Mouse (Mus musculus): ENCODE measurements around the gene Hhat. TPM values are rescaled to one million over a fixed set of nuclear protein-coding genes. Genes with fewer than 3 reads are reported as not detected.

Gene Hhat
- polyA plus RNA-seq, 1 experiment: 3.4 TPM

DNA sequence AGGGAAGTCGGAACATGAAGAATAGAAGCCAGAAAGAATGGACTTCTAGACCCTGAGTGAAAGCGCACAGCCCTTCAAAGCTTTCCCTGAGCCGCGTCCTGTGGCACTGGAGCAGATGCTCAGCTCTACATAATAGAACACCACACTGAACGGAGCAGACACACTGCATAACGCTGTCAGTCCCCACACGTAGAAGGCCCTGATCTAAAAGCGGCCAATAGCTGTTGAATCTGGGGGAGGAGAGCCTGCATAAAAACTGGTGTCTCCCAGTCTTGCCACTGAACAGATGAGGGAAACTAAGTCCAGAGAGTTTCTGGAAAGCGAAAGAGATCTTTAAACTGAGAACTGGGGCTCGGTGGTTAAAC lies 911 bp downstream of the Hhat start:
- TF ChIP-seq CTCF (IDR thresholded peaks at IDR 0.05; ENCODE audit: extremely low read depth, insufficient read depth, insufficient read length, insufficient replicate concordance): no peak
- no peak for TF ChIP-seq POLR2A (IDR thresholded peaks at IDR 0.05; ENCODE audit: low read depth, low read length)
- DNase-seq (ENCODE audit: low read depth in 1 of 2, low spot score in 2 of 2): no peak
- peak overlapping the region; percentile 83 for H3K27ac ChIP-seq (ENCODE audit: insufficient read depth, low read length)
- H3K36me3 ChIP-seq (ENCODE audit: control insufficient read depth, insufficient read depth, low read length): no peaks in the 10 kb centered on the region
- WGBS: 19% methylated on average over 10 of the region's 10 CpGs
- no peaks in the 10 kb centered on the region for H3K27me3 ChIP-seq (ENCODE audit: control insufficient read depth, insufficient read depth, low read length)
- H3K4me1 ChIP-seq (ENCODE audit: control insufficient read depth, insufficient read depth, insufficient read length): peaks cover 8% of the 10 kb centered on the region; the same call in 1 of the 2 replicates
- H3K4me3 ChIP-seq (ENCODE audit: extremely low read depth, insufficient read depth, insufficient read length): peak overlapping the region; percentile 71

DNA sequence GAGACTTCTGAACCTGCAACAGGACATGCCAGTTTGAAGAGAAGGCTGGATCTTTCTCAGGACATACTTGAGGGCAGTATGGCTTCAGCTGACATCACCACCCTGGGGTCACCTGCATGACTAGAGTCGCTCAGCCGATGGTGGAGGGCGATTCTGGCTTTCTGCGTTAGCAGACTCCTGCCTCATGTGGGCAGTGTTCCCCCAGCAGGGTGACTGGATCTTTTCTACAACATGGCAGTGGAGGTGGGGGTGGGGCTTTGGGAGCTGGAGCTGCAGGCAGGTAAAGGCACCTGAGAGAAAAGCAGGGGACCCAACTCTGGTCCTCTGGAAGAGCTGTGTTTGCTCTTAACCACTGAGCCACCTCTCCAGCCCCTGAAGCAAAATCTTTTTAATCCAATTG lies 5.5 kb downstream of the Hhat start:
- no peaks in the 10 kb centered on the region for H3K36me3 ChIP-seq (ENCODE audit: control insufficient read depth, insufficient read depth, low read length)
- DNase-seq (ENCODE audit: low read depth in 1 of 2, low spot score in 2 of 2): no peak
- 61% methylated on average over 4 of the region's 4 CpGs for WGBS
- peaks cover 20% of the 10 kb centered on the region; the same call in 1 of the 2 replicates for H3K4me1 ChIP-seq (ENCODE audit: control insufficient read depth, insufficient read depth, insufficient read length)
- TF ChIP-seq CTCF (IDR thresholded peaks at IDR 0.05; ENCODE audit: extremely low read depth, insufficient read depth, insufficient read length, insufficient replicate concordance): no peak
- no peak for TF ChIP-seq POLR2A (IDR thresholded peaks at IDR 0.05; ENCODE audit: low read depth, low read length)
- H3K27me3 ChIP-seq (ENCODE audit: control insufficient read depth, insufficient read depth, low read length): no peaks in the 10 kb centered on the region
- no peak overlapping the region for H3K4me3 ChIP-seq (ENCODE audit: extremely low read depth, insufficient read depth, insufficient read length)
- H3K27ac ChIP-seq (ENCODE audit: insufficient read depth, low read length): no peak overlapping the region

DNA sequence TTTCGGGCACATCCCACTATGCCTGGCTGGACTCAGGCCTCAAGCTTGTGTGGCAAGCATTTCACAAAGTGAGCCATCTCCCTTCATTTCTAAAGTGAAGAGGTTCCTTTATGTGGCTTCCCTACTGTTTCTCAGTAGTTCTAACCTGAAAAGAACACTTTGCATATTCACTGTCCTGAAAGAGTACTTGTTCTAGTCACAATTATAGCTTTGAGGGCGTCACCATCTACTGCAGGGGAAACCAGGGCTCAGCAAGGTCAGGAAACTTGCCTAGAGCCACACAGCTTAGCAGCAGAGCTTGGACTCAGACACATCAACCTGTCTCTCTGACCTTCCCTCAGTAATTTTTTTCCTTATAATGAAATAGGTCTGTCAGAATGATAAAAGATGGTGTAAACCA lies 6.5 kb downstream of the Hhat start:
- Histone ChIP-seq H3K36me3 (ENCODE audit: control insufficient read depth, insufficient read depth, low read length) (no peaks in the 10 kb centered on the region), H3K4me3 (ENCODE audit: extremely low read depth, insufficient read depth, insufficient read length) (no peak overlapping the region), H3K4me1 (ENCODE audit: control insufficient read depth, insufficient read depth, insufficient read length) (peaks cover 20% of the 10 kb centered on the region; the same call in 1 of the 2 replicates), H3K27me3 (ENCODE audit: control insufficient read depth, insufficient read depth, low read length) (no peaks in the 10 kb centered on the region), H3K27ac (ENCODE audit: insufficient read depth, low read length) (peak overlapping the region; percentile 60)
- peak in 1 of 2 experiments; percentile 41 for DNase-seq (ENCODE audit: low read depth in 1 of 2, low spot score in 2 of 2)
- 61% methylated on average over 2 of the region's 2 CpGs for WGBS
- TF ChIP-seq CTCF (IDR thresholded peaks at IDR 0.05; ENCODE audit: extremely low read depth, insufficient read depth, insufficient read length, insufficient replicate concordance): no peak
- TF ChIP-seq POLR2A (IDR thresholded peaks at IDR 0.05; ENCODE audit: low read depth, low read length): no peak; the same call in 1 of the 2 replicates

DNA sequence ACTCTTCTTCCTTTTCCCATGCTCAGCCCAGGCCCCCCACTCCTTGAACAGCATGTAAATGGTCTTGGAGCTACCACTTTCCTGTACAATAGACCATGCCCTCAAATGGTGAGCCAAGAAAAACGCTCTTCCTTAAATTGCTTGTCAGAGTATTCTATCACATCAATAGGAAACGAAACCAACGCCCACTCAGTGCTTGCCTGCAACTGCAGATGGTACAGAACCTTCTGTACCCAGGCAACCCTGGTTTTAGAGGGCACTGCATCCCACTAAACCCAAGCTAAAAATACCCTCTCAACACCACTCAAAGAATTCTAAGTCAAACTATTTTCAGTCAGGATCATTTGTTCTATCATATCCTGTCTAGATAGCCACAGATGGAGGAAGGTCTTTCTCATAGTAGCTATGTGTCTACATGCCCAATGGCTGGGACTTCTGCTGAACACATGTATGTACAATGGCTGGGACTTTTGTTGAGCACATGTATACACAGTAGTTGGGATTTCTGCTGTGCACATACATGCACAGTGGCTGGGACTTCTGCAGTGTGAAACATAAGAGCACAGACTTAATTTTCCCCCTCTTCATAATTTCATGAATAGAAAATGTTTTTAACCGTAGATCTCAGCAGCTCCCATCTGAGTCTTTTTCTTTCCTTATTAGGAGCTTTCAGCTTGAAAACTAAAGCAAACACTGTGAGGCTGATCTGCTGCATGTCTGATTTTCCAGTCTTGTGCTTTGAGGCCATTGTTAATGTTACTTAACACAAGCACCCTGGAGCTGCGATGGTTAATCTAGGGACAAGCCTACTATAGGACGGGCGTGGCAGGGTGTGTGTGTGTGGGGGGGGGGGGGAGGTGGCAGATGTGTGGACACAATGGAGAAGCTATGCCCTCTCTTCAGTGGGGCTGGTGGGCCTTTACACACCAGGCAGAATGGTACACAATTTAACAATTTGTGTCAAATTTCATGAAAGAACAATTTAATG lies 7.8 kb downstream of the Hhat start:
- Histone ChIP-seq H3K4me3 (ENCODE audit: extremely low read depth, insufficient read depth, insufficient read length) (peak overlapping the region; percentile 16; the same call in 1 of the 2 replicates), H3K27ac (ENCODE audit: insufficient read depth, low read length) (peak overlapping the region; percentile 85), H3K36me3 (ENCODE audit: control insufficient read depth, insufficient read depth, low read length) (no peaks in the 10 kb centered on the region), H3K27me3 (ENCODE audit: control insufficient read depth, insufficient read depth, low read length) (no peaks in the 10 kb centered on the region), H3K4me1 (ENCODE audit: control insufficient read depth, insufficient read depth, insufficient read length) (peaks cover 20% of the 10 kb centered on the region; the same call in 1 of the 2 replicates)
- 35% methylated on average over 7 of the region's 7 CpGs for WGBS
- TF ChIP-seq POLR2A (IDR thresholded peaks at IDR 0.05; ENCODE audit: low read depth, low read length) (no peak), CTCF (IDR thresholded peaks at IDR 0.05; ENCODE audit: extremely low read depth, insufficient read depth, insufficient read length, insufficient replicate concordance) (no peak)
- peak; percentile 45 to 66 for DNase-seq (ENCODE audit: low read depth in 1 of 2, low spot score in 2 of 2)

DNA sequence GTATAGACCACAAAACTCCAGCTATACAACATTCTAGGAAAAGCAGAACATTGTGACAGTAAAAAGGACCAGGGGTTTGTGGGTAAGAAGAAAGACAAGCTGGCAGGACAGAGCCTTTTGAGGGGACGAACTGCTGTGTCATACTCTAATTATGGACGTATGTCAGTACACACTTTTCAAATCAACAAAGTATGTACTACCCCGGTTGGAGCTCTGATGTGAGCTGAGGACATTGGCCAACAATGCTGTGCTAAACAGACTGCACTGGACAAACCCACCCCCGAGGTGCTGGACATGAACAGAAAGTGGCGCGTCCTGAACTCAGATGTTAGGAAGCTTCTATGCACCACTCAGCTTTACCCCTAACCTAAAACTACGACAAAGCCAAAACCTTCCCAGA lies 14.3 kb downstream of the Hhat start:
- no peak for DNase-seq (ENCODE audit: low read depth in 1 of 2, low spot score in 2 of 2)
- 77% methylated on average over 7 of the region's 7 CpGs for WGBS
- TF ChIP-seq POLR2A (IDR thresholded peaks at IDR 0.05; ENCODE audit: low read depth, low read length) (no peak), CTCF (IDR thresholded peaks at IDR 0.05; ENCODE audit: extremely low read depth, insufficient read depth, insufficient read length, insufficient replicate concordance) (no peak)
- Histone ChIP-seq H3K36me3 (ENCODE audit: control insufficient read depth, insufficient read depth, low read length) (no peaks in the 10 kb centered on the region), H3K4me3 (ENCODE audit: extremely low read depth, insufficient read depth, insufficient read length) (no peak overlapping the region), H3K4me1 (ENCODE audit: control insufficient read depth, insufficient read depth, insufficient read length) (peaks cover 11% of the 10 kb centered on the region; the same call in 1 of the 2 replicates), H3K27me3 (ENCODE audit: control insufficient read depth, insufficient read depth, low read length) (no peaks in the 10 kb centered on the region), H3K27ac (ENCODE audit: insufficient read depth, low read length) (no peak overlapping the region)

DNA sequence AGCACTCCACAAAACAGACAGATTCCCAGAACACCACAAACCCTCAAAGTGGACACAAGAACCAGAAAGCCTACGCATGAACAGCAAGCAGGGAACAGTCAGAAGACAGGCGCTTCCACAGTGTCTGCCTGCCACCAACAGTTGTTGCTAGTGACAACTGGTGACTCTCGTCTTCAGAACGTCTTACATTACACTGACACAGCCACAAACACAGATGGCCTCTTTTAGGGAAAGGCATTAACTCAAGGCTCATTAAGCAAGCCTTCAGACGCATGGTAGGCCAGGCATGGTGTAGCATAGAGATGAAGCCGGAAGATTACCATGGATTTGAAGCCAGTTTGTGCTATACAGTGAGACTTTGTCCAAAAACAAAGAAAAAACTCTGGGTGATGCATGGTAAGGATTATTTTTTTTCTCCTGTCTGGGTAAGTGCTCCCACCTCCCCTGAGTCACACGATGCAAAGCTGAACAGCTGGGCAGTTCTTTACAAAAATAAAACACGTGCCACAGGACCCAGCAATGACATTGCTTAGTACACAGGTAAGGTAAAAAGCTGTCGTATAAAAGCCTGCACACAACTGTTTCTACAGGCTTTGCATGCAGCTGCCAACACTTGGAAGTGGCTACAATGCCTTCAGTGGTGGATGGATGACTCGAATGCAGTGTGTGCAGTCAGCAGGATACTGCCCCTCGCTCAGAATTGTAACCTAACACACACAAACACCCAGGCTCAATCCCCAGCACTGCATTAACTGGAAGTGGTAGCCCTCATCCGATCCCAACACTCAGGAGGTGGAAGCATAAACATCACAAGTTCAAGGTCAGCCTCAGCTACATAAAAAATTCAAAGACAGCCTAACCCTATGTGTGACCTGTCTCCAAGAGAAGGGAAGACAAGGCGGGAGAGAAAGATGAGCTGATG lies 15.1 kb downstream of the Hhat start:
- Histone ChIP-seq H3K36me3 (ENCODE audit: control insufficient read depth, insufficient read depth, low read length) (no peaks in the 10 kb centered on the region), H3K27me3 (ENCODE audit: control insufficient read depth, insufficient read depth, low read length) (no peaks in the 10 kb centered on the region), H3K27ac (ENCODE audit: insufficient read depth, low read length) (no peak overlapping the region), H3K4me3 (ENCODE audit: extremely low read depth, insufficient read depth, insufficient read length) (no peak overlapping the region), H3K4me1 (ENCODE audit: control insufficient read depth, insufficient read depth, insufficient read length) (peaks cover 11% of the 10 kb centered on the region; the same call in 1 of the 2 replicates)
- WGBS: 82% methylated on average over 13 of the region's 13 CpGs
- no peak for TF ChIP-seq POLR2A (IDR thresholded peaks at IDR 0.05; ENCODE audit: low read depth, low read length)
- TF ChIP-seq CTCF (IDR thresholded peaks at IDR 0.05; ENCODE audit: extremely low read depth, insufficient read depth, insufficient read length, insufficient replicate concordance): no peak
- no peak for DNase-seq (ENCODE audit: low read depth in 1 of 2, low spot score in 2 of 2)

Measured in spleen, adult 2 months (tissue).